Mouse (Mus musculus): ENCODE measurements around the gene Prop1.

Gene Prop1

DNA sequence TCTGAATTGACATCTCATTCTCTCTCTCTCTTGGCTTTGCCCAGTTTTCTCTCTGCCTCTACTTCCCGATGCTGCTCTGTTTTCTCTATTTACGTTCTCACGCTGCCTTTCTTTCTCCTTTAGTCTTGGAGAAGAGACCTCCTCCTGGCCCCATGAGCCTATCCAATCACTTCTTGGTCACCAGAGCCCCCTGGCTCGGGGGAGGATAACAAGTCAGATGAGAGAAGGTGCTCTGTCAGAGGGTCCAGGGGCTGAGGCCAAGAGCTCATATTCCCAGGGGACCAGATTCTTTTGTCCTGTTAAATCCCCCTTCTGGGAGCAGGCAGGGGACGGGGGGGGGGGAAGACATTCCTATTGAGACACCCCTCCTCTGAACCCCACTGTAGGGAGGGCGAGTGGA lies at the start of gene Prop1:
Gene Prop1 (minus strand): TSS at position 101 of the 400 bp plus-strand sequence.
- DNase-seq (ENCODE audit: low spot score): no peak

DNA sequence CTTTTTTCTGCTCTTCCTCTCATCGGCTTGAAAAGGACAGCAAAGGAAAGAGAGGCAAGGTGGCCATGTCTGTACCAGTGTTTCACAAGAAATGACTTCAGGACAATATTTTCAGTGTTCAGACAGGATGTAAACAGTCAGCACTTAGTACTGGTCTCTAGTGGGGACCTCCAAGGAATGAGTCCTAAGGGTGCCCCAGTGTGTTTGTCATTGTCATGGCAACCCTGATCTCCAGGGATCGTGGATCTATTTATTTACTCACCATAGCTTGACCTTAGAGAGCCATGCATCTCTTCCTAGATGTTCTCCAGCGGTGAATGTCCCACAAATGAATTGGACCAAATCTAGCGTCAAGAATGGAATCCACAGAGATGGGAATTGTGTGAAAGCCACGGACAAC lies 49.7 kb upstream of the Prop1 start, which contains the start of gene Olfr51:
Gene Olfr51 (plus strand): TSS at position 301 of the 400 bp plus-strand sequence.
- DNase-seq (ENCODE audit: low spot score): no peak

DNA sequence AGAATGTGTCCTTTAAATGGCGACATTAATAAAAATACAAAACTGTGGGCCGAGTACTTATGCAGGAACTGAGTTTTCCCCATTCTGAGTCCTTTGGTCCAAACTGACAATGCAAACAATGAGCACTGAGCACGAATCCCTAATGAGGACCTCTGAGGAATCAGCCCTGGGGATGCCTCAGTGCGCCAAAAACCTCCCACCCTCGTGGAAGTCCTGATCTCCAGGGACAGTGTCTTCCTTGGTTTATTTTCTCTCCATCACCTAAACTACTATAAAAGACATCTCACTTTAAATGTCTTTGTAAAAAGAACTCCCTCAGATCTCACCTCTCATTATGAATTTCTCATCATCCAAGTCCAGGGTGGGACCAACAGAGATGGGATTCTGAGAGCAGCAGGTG lies 28.1 kb upstream of the Prop1 start, which contains the start of gene Olfr1377:
Gene Olfr1377 (plus strand): TSS at position 301 of the 400 bp plus-strand sequence.
- no peak for DNase-seq (ENCODE audit: low spot score)

DNA sequence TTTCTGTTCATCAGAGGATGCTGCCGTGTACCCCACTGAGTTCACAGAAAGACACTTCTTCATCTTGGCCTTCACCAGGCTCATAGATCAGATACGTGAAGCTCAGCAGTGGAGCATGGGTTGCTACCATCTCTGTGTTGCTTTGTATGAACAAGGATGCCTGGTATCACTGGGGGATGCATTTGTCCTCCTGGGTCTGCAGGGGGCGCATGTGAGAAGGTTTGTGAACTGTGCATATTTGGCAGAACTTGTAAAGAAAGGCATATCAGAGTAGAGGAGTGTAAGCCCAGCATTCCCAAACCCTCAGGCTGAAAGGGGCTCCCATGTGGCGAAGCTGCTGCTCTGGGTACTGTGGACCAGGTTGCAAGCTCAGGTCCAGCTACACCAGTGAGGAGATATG lies 23.7 kb upstream of the Prop1 start:
- no peak for DNase-seq (ENCODE audit: low spot score)

DNA sequence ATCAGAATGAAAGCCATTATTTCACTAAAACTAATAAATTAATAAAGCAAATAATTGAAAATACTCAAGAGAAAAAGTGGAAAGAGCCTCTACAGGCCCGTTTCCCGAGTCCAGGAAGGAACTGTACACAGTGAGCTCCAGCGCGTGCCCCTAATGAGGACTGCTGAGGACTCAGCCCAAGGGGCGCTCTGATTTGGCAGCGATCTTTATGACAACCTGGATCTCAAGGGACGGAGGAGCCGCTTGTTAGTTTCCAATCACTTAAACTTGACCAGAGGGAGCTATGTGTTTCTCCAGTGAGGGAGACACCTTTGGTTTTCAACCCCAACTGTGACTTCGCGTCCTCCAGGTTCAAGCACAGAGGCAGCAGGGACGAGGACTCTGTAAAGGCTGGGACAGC lies 12.7 kb upstream of the Prop1 start, which contains the start of gene Olfr1378:
Gene Olfr1378 (plus strand): TSS at position 301 of the 400 bp plus-strand sequence.
- no peak for DNase-seq (ENCODE audit: low spot score)

DNA sequence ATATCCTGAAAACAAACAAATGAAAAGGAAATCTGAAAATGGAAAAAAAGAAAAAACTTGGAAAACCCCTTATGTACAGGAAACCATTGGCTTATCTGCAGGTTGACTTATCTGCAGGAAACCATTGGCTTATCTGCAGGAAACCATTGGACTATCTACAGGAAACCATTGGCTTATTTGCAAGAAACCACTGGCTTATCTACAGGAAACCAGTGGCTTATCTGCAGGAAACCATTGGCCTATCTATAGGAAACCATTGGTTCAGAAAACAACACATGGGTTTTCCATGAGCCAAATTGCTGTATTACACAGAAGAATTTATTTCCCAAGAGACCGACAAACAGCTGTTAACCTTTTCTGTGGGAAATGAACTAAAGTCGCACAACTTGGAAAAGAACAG lies 11.3 kb upstream of the Prop1 start:
- DNase-seq (ENCODE audit: low spot score): no peak

DNA sequence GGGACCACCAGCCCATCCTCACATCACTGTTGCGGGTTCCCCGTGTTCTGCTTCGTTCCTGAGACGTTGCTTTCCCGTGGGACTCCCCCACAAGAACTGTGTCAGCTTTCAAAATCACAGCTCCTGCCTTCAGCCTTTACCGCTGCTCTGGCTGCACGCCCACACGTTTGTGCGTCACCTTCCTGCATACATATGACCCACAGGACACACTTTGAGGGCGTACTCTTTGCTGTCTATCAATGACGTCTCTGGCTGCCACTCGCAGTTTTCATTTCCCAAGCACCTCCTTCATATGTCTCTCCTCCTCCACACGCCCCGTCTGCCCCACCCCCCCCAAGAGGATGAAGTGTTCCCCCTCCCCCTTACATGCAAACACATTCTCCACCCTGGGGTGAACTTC lies 1.3 kb downstream of the Prop1 start:
- no peak for DNase-seq (ENCODE audit: low spot score)

DNA sequence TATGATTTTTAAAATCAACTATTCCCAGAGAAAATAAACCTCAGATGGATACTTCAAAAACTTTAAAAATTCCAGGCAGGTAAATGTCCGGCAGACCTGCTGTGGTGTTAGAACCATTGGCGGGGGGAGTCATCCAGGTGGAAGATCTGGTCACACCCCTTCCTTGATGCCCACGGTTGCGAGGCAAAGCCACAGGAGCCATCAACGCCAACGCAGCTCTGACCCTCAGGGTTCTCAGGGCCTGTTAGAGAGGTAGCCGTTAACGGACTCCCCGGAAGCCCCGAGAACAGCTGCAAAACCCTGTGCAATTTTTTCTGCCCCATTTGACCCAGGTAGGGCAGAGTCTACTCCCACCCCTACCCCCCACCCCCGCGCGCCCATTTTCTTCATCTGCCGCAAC lies 10.1 kb downstream of the Prop1 start, which contains the start of gene 4933414I15Rik:
Gene 4933414I15Rik (minus strand): TSS at position 260 of the 400 bp plus-strand sequence.
- DNase-seq (ENCODE audit: low spot score): no peak

DNA sequence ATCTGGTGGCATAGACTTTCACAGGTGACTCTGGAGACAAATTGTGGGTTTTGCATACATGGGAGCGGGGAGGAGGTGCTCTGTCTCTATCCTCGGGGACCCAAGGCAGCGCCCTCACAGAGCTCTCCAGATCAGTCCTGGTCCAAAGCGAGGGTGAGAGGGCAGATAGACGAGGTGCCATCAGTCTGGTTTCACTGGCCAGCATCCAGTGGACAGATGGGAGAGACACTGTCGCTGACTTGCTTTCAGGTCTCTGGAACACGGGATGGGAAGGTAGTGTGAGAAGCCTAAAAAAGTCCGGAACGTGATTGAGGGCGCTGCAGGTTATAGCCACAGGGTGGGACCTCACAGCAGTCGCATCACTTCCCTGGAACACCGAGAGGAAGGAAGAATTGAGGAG lies 11.2 kb downstream of the Prop1 start:
- no peak for DNase-seq (ENCODE audit: low spot score)

DNA sequence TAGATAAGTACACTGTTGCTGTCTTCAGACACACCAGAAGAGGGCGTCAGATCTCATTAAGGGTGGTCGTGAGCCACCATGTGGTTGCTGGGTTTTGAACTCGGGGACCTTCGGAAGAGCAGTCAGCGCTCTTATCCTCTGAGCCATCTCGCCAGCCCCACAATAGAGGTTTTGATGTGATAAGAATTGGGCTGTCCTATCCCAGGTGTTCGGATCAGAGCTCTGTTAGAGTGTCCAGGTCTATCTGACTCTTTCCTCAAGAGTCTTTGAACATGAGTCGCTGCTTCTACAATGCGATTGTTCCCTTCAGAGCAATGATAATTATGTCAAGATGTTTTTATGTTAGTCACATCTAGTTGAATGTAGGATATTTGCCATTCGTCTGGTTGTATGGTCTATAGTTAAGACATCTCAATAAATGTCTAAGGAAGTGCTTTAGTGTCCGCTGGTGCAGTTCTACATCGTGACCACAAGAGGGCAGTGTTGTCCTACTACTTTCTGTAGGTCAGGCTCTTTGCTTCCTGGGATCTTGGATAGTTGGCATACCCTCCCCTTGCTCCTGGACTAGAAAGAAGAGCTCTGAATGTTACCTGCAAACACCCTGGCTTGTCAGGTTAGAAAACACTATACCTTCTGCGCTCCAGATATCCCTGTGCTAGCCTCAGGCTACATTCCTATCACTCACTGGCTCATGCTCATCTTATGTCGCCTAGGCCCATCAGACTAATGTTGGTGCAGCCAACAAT lies 13.8 kb downstream of the Prop1 start:
- DNase-seq (ENCODE audit: low spot score): peak; percentile 29

DNA sequence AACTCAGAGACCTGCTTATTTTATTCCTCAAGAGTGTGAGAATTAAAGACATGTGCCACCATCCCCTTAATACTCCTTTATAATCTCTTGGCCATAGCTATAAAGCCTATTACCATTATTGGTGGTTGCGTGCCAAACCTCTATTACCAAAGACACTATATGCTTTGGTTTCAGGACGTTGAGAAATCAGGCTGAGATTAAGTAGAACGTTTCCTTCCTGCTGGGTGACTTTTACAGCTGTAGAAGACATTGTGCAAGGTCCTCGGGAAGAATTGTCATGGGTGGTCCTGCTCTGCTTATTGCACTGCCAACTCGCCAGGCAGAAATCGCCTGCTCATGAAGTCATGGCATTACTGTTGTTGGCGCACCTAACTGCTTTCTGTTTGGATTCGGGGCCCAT lies 15.1 kb downstream of the Prop1 start:
- no peak for DNase-seq (ENCODE audit: low spot score)

DNA sequence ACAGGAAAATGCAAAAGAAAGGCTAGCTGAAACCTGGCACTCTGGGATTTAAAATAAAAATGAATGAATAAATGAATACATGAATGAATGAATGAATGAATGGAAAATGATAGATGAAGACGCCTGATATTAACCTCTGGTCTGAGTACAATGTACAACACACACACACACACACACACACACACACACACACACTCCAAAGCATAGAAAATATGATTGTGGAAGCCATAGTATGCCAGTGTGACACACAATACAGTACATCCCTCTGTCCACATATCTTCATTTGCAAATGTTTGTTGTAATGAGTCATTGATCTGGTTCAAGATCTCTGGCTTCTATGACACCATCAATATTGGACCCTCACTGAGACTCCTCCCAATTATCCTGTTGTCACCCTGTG lies 21.5 kb downstream of the Prop1 start:
- no peak for DNase-seq (ENCODE audit: low spot score)

DNA sequence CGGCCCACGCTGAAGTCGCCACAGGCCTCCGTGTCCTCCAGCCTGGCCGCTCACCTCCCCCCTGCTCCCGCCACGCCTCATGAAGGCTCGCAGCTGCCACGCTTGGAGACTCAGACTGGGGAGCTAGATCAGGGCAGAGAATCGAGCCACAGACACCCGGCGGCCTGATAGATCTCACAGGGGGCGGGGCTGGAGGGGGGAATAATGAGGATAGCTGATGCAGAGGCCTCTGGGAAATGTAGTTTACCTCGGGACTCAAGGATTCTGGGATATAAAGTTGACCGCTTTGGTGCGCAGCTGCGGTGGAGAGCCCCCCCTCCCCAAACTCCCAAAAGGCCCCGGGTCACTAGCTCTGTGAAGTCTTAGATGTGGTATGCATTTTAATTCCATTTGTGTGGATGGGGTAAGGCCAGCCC lies 22.1 kb downstream of the Prop1 start, which contains the start of gene Zfp354b:
Gene Zfp354b (minus strand): TSS at position 183 of the 416 bp plus-strand sequence.
- peak; percentile 32 for DNase-seq (ENCODE audit: low spot score)

DNA sequence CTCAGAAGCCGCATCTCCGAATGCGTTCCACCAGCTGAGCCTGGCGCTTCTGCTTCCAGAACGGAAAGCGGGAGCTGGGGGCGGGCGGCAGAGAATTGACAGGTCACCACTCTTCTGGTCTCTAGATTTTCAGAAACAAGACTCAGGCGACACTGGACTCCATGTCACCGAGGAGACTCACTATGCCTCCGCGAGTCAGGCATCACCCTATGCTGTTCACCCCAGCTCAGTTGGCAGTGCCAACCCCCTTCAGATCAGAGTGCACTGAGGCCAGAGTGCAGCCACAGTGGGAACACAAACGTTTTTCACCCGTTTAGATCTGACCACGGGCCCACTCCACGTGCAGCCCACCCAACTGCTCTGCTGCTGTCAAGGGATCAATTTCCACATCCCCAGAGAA lies 22.5 kb downstream of the Prop1 start:
- DNase-seq (ENCODE audit: low spot score): no peak

DNA sequence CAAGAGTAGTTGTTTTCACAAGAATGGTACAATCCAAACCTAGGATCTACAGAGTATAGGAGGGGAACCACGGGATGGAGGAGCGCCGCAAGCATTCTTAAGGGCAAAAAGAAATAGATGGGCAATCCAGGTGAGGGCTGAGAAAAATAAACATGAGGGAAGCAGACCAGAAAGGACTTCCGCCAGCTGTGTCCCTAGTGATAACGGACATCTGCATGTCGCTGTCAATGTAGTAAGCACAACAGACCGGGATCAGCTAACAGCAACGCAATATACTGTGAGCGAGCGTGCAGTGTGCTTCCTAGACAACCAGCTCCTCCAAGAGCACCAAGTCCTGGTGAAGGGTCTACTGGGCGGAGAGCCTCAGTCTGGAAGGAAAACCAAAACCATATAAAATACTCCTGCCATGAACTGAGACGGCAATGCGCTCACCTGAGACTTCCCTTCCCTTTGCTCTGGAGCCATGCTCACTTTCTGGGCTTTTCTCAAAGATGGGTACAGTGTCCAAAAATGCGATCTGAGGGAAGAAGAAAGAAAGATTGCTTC lies 23.0 kb downstream of the Prop1 start:
- DNase-seq (ENCODE audit: low spot score): no peak

DNA sequence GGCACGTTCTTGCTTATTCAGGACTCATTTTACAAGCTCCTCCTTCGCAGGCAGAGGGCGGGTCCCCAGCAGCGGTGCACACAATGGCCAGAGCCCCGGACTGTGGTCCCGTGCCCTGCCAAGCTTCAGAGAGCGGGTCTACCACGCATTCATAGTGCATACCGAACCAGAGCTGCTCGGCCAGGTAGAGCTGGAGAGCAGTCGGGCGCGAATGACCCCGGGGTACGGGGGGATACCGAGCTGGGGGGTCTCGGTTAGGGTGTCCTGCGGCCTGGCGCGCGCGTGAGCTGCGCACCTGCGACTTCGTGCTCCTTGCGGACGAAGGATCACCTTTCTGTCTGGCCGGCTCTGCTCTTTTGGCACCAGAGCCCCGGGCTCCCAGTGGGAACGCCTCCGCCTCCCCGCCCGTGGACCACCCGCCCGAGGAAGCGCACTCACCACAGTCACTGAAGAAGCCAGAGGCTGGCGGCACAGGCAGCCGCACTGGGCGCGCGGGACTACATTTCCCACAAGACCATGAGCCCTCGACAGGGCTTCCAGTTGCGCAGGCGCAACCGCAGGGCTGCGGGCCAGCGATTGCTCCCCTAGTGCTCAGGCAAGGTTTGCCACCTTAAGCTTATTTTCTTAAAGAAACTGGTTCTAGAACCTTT lies 37.8 kb downstream of the Prop1 start, which contains the start of gene Zfp2:
Gene Zfp2 (minus strand): TSS at position 495 of the 650 bp plus-strand sequence.
- DNase-seq (ENCODE audit: low spot score): peak; percentile 76

DNA sequence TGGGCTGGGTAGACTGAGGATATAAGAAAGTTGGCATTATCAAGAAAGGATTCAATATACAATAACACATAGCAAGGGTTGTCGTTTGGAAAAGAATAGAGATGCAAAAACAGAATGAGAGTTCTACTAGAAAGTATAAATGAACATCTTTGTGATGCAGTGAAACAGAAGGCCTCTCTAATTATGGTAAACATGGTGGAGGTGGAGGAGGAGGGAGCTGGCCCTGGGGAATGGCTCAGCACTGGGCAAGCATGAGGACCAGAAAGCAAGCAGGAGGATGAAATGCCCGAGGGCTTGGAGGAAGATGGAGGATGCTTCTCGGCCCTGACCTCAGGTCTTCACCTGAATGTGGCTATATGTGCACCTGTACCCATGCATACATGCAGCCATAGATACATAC lies 39.1 kb downstream of the Prop1 start:
- DNase-seq (ENCODE audit: low spot score): no peak

DNA sequence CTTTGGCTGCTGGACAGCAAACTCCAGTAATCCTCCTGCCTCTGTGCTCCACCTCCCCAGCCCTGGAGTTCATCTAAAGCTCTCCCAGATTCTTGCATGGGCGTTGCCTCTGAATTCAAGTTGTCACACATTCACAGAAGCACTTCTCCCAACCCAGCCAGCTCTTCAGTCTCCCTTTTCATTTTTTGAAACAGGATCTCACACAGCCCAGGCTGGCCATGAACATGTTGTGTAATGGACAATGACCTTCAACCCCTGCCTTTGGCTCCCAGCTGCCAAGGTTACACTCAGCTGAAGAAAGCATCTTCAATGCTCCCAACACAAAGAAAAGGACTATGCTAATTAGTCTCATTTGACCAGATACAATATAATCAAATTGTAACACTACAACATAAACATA lies 40.3 kb downstream of the Prop1 start:
- no peak for DNase-seq (ENCODE audit: low spot score)

DNA sequence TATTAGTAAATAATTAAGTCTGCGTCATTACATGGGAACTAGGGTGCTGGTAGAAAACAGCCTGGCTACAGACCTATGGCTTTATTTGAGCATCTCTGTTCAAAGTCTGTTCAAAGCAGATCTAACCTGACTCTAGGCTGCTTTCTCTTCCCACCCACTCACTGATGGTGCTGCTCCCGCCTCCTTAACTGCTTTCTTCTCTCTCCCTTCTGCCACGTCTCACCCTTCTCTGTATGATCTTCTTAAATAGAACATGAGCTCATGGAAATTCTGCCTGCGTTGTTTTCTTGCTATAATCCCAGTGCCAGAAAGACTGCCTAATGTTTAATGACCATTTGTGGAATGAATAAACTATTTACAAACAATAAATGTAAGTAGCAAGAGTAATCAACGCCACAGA lies 45.4 kb downstream of the Prop1 start:
- no peak for DNase-seq (ENCODE audit: low spot score)
